Mouse (Mus musculus): ENCODE data around the gene Susd3.

- TF ChIP-seq CTCF (IDR thresholded peaks at IDR 0.05; ENCODE audit: insufficient read depth, low read length): no peak
- no peak for TF ChIP-seq POLR2A (IDR thresholded peaks at IDR 0.05; ENCODE audit: borderline replicate concordance, extremely low read depth, low read depth, low read length)
Measured at GRCm38 (mm10) chr13:49294108-49294507, 45.6 kb upstream of the Susd3 start.

All from lung, adult 2 months (tissue).